Mouse (Mus musculus) frontal cortex, postnatal 25 days (tissue): ENCODE results near the gene Tmem79.
A peak's percentile ranks its signal among the peaks of the same experiment; 100 is the strongest.
"Not testable (repeated sequence)": the region's sequence is repeated elsewhere in the genome, so short reads cannot be mapped to it uniquely, and the experiment has no call there.

Experiments
- DNase-seq, 2 experiments: peaks; one replicate each; pipeline ENCODE4 v3.0.0; 2022; ENCODE audit warnings: low spot score in 2 of 2

Tmem79 gene

DNA sequence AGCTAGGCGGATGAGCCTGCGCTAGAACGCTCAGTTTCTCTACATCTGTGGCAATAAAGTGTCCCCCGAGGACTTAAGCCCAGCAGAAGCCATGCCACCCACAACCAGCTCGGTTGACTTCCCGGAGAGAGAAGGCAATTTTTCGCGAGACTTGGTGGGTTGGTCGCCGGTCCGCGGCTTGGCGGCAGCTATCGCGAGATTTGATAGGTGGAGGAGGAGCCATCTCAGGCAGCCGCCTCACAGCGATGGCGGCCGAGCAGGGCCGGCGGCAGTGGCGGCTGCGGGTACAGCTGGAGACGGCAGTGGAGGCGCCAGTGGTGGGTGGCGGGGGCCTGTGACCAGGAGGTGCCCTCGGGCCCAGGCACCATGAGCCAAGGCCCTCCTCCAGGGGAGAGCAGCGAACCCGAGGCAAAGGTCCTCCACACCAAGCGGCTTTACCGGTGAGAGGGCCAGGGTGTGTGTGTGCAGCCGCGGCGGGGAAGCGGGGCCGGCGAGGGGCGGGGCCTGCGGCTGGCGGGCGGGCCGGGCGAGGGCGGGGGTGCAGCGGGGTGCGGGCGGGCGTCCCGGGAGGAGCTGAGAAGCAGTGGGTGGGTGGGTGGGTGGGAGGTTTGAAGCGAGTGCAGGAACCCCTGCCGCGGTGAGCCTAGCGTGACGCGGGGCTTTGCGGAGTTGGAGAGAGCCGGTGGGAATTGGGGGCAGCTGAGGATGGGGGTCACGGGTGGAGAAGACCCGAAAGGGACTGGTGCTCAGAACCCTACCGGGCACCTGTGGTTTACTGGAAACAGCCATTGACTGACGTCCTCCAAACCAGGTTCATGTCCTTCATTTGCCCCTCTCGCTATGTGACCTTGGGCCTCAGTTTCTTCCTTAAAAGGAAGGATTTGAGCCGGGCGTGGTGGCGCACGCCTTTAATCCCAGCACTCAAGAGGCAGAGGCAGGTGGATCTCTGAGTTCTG is at the start of gene Tmem79, which contains the start of gene Smg5:
Gene Tmem79 (minus strand): TSS at position 91 of the 956 bp plus-strand sequence.
Gene Smg5 (plus strand): TSS at position 203 of the 956 bp plus-strand sequence.
- peak; percentile 92 for DNase-seq

DNA sequence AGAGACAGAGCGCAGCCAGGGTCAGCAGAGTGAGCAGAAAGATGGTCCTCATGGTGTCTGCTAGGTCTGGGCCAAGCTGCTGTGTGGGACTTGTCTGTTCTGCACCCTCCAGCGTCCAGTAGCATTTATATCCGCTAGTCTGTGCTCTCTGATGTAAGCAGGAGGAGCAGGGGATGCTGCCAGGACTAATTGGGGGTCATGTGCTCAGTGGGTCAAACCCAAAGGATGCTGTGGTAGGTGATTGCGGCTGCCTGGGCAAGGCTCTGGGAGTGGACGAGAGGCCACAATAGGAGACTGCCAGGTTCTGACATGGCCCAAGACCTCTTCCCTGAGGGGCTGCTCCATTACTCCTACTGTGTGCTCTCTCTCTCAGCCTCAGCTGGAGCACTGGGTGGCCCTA is 48.4 kb upstream of the Tmem79 start, which contains the start of gene Bglap:
Gene Bglap (minus strand): TSS at position 101 of the 400 bp plus-strand sequence.
- DNase-seq = no peak

DNA sequence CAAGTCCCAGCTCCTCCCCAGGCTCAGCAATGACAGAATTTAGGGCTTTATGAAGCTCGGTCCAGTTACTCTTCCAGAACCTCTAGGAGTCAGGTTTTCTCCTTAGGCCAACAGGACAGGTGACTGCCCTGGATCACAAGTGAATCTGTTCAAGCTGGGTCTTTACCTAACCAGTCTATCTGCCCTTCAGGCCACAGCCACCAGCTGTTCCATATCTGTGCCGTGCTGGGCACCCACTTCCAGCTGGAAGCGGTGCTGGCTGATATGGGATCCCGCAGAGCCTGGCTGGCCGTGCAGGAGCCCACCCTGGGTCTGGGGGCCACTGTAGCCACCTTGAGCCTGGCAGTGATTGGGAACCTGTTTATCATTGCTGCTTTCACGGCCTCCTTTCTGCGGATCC is 46.4 kb upstream of the Tmem79 start:
- not testable (repeated sequence) for DNase-seq

DNA sequence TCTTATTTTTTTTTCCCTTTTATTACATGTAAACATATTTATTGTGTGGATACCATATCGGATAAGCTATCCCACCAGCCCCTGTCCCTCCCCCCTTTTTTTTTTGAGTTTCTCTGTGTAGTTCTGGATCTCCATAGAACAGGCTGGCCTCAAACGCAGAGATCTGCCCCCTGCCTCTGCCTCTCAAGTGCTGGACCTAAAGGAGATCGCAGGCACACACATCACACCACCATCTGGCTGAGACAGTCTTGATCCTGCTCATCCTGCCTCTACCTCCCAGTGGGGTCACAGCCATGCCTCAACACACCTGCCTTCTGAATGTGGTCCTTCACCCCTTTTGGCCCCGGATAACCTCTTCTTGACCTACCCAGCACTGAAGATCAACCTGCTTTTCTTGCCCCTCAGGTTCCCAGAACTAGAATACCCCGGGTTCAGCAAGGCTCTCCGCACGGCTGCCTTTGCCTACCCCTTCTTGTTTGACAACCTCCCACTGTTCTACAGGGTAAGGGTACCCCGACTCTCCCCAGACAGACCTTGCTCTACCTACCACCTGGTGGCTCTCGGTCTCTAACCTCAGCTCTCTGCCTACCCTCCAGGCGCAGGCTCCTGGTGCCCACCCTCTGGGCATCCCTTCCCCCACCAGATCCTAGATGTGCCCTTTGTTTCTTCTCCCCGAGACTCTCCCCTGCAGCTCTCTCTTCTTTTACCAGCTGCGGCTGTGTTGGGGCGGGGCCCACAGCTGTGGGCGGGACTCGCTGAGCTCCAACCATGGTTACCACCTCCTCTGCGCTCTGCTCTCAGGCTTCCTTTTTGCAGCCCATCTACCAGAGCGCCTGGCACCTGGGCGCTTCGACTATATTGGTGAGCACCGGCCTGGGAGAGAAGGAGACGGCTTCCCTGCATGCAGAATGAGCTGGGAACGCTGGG is 45.7 kb upstream of the Tmem79 start:
- not testable (repeated sequence) for DNase-seq

DNA sequence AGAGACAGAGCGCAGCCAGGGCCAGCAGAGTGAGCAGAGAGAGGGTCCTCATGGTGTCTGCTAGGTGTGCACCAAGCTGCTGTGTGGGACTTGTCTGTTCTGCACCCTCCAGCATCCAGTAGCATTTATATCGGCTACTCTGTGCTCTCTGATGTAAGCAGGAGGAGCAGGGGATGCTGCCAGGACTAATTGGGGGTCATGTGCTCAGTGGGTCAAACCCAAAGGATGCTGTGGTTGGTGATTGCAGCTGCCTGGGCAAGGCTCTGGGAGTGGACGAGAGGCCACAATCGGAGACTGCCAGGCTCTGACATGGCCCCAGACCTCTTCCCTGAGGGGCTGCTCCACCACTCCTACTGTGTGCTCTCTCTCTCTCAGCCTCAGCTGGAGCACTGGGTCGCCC is 42.7 kb upstream of the Tmem79 start, which contains the start of gene Bglap2:
Gene Bglap2 (minus strand): TSS at position 101 of the 400 bp plus-strand sequence.
- DNase-seq = not testable (repeated sequence)

DNA sequence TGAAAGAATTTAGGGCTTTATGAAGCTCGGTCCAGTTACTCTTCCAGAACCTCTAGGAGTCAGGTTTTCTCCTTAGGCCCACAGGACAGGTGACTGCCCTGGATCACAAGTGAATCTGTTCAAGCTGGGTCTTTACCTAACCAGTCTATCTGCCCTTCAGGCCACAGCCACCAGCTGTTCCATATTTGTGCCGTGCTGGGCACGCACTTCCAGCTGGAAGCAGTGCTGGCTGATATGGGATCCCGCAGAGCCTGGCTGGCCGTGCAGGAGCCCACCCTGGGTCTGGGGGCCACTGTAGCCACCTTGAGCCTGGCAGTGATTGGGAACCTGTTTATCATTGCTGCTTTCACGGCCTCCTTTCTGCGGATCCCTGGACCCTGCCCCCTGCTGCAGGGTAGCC is 40.7 kb upstream of the Tmem79 start:
- DNase-seq = not testable (repeated sequence)

DNA sequence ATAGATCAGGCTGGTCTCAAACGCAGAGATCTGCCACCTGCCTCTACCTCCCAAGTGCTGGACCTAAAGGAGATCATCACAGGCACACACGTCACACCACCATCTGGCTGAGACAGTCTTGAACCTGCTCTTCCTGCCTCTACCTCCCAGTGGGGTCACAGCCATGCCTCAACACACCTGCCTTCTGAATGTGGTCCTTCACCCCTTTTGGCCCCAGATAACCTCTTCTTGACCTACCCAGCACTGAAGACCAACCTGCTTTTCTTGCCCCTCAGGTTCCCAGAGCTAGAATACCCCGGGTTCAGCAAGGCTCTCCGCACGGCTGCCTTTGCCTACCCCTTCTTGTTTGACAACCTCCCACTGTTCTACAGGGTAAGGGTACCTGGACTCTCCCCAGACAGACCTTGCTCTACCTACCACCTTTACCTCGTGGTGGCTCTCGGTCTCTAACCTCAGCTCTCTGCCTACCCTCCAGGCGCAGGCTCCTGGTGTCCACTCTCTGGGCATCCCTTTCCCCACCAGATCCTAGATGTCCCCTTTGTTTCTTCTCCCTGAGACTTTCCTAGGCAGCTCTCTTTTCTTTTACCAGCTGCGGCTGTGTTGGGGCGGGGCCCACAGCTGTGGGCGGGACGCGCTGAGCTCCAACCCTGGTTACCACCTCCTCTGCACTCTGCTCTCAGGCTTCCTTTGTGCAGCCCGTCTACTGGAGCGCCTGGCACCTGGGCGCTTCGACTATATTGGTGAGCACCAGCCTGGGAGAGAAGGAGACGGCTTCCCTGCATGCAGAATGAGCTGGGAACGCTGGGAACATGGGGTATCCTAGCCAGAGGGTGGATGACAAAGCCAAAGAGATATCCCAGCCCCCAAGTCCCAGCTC is 40.0 kb upstream of the Tmem79 start:
- DNase-seq = not testable (repeated sequence)

DNA sequence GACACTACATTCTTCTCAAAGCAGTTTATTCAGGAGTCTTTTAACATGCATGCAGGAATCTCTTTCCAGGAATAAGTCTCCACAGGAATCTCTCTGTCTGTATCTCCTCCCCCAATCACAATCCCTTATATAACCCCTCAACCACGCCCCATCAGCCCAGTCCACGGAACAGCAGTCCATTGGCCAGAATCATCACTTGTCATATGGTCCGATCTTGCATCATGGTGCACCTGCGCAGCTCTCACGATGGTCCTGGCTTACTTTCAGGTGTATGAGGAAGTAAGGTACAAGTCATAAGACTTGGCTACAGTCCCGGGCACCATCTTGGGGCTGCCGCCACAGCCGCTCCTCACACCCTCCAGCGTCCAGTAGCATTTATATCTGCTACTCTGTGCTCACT is 36.7 kb upstream of the Tmem79 start, which contains the start of gene Bglap3:
Gene Bglap3 (minus strand): TSS at position 101 of the 400 bp plus-strand sequence.
- DNase-seq = not testable (repeated sequence)

DNA sequence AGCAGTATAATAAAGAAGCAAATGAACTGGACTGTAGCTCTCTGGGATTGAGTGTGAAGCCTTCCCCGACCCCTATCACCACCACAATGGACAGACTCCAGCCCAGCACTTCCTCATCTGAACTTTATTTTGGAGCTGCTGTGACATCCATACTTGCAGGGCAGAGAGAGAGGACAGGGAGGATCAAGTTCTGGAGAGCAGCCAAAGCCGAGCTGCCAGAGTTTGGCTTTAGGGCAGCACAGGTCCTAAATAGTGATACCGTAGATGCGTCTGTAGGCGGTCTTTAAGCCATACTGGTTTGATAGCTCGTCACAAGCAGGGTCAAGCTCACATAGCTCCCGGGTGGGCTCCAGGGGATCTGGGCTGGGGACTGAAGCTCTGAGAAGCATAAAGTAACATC is 32.6 kb upstream of the Tmem79 start:
- DNase-seq = not testable (repeated sequence)

DNA sequence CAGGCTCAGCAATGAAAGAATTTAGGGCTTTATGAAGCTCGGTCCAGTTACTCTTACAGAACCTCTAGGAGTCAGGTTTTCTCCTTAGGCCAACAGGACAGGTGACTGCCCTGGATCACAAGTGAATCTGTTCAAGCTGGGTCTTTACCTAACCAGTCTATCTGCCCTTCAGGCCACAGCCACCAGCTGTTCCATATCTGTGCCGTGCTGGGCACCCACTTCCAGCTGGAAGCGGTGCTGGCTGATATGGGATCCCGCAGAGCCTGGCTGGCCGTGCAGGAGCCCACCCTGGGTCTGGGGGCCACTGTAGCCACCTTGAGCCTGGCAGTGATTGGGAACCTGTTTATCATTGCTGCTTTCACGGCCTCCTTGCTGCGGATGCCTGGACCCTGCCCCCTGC is 31.6 kb upstream of the Tmem79 start:
- DNase-seq = not testable (repeated sequence)

DNA sequence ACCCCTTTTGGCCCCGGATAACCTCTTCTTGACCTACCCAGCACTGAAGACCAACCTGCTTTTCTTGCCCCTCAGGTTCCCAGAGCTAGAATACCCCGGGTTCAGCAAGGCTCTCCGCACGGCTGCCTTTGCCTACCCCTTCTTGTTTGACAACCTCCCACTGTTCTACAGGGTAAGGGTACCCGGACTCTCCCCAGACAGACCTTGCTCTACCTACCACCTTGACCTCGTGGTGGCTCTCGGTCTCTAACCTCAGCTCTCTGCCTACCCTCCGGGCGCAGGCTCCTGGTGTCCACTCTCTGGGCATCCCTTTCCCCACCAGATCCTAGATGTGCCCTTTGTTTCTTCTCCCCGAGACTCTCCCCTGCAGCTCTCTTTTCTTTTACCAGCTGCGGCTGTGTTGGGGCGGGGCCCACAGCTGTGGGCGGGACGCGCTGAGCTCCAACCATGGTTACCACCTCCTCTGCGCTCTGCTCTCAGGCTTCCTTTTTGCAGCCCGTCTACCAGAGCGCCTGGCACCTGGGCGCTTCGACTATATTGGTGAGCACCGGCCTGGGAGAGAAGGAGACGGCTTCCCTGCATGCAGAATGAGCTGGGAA is 31.0 kb upstream of the Tmem79 start:
- DNase-seq = peak in 1 of 2 experiments; percentile 53

DNA sequence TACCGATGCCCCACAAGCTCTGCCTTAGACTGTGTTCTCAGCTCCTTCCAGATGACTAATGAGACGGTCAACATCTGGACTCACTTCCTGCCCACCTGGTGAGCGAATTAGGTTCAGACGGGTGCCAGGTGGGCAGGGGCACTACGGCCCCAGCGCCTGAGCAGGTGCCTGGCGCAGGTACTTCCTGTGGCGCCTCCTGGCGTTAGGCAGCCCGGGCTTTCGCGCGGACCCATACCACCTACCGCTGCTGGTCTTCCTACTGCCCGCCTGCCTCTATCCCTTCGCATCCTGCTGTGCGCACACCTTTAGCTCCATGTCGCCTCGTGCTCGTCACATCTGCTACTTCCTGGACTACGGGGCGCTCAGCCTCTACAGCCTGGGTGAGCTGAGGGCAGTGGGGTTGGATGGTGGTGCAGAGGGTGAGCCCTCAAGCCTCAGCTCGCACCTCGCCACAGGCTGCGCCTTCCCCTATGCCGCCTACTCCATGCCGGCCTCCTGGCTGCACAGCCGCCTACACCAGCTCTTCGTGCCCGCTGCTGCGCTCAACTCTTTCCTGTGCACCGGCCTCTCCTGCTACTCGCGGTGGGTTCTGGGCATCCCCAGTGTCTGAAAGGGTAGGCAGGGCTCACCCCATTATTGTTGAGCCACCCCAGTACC is 29.9 kb upstream of the Tmem79 start:
- no peak for DNase-seq

DNA sequence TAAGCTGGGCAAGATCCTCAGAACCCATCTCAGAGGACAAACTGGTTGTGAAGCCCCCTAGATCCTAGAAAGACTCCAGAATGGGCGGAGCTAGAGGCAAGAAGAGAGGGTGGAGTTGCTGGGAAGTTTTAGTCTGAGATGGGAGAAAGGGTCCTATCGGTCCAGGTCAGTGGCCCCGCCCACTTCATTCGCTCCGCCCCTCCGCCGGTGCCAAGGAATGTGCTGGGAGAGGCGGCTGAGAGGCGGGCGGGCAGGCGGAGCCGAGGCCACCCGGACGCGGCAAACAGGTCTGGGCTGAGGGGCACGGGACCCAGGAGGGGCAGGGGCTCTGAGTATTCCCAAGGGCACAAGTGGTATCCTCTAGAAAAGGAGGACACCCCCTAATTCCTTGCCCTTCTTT is 28.4 kb upstream of the Tmem79 start, which contains the start of gene Paqr6:
Gene Paqr6 (plus strand): TSS at position 248 of the 400 bp plus-strand sequence.
- DNase-seq = no peak

DNA sequence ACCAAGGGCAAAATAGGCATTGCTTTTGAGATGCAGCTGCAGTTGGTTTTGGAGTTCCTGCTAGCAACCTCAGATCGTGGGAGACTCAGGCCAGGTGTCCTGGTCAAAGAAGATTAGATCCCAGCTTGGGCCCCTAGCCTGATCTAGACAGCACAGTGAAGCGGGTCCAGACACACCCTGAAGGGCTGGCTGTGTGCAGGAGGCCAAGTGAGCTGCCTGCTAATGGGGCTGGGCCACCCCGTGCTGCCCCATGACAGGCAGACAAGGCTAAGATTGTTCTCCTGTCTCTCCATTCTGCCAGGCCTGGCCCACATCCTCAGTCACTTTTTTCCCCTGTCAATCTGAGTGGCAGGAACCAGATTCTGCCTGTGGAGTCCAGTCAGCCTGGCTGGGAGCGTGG is 27.8 kb upstream of the Tmem79 start:
- DNase-seq = no peak

DNA sequence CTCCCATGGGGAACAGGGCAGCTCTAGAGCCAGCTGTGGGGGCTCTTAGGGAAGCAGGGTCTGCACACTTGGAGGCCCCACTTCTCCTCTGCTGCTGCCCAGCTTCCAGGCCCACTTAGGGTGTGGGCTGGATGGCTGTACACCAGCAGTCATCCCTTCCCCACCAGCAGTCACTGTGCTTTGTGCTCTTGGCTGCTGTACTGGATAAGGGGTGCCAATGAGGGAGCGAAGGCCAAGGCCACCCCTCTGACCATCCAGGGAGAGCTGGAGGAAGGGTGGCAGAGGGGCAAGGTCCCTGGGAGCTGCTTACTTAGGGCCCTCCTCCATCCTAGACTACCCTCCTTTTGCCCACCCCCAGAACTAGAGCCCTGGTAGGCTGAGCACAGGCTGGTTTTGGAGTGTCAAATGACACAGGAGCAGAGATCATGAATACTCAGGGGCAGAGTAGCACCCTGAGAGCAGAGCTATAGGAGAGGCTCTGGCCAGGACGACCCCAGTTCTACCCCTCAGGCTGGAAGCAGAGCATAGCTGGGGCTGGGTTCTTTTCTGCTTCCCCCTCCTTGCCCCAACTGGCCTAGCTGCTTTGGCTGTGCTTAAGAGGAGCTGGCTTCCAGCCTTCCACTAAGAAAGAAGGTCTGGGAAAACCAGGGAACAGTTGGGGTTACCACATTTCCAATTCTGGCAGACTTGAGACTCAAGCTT is 25.8 kb upstream of the Tmem79 start:
- no peak for DNase-seq

DNA sequence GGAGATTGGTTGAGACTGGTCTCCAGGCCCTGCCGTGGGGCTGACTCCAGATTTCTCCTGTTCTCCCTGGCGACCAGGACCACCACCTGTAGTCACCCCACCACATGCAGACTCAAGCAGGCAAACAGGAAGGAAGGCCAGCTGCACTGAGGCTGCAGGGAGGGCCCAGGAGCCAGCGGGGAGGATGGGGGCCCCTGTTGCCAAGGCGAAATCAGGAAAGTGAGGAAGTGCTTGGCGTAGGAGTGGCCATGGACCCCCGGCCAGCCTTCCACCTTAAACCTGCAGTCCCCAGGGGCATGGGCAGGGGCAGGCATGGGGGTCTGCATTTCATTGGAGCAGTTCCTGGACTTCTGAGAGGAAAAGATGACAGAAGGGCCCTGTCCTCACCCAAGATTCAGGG is 25.1 kb upstream of the Tmem79 start:
- no peak for DNase-seq

DNA sequence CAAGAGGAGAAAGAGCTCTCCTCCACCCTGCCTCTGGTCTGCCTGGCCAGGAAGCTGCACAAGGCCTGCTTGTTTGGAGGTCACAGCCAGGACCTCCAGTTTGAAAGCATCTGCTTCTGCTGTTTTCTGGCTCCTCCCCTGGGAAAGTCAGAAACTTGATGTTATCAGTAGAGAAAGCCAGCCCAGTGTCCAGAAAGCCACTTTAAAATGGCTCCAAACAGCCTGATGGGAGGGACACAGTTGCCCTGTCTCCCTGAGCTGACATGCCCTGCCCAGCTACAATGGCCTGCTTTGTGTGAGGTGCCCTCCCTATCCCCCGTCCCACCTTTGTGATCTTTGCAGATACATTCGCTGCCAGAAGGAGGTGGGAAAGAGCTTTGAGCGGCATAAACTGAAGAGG is 24.0 kb upstream of the Tmem79 start:
- no peak for DNase-seq

DNA sequence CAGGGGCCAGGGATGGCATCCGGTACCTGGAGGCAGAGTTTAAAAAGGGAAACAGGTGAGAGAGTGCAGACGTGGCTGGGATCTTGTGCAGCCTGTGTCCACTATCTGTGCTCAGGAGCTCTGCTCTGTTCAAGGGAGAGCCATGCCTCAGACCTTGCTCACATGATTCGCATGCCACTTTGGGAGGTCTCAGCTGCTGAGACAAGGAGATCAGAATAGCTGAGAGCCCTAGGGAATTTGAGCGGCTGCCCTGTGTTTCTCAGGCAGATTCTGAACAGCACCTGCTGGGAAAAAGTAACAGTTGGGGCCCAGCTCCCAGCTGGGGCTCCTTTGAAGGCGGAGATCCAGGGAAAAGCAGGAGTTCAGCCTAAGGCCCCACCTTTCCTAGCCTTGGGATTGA is 23.6 kb upstream of the Tmem79 start:
- DNase-seq = no peak
